Mouse (Mus musculus) embryonic facial prominence, embryonic 13.5 days (tissue): ENCODE measurements around the gene Tle1. TPM values are rescaled to one million over a fixed set of nuclear protein-coding genes. Genes with fewer than 3 reads are reported as not detected.

Experiments
- ATAC-seq: fragments of 200-750 bp; cut with Nextera tagmentation; 2 replicates; pipeline ENCODE4 v1.8.0; 2017; ENCODE audit warnings: low read depth; ENCODE audit not compliant: insufficient number of reproducible peaks, insufficient read depth, low FRiP score, low TSS enrichment
- H3K27ac ChIP-seq: fragments of 300-500 bp; sonication (generic); 2 replicates; pipeline ENCODE4 v1.5.1; 2015; ENCODE audit warnings: moderate library complexity, mild to moderate bottlenecking, inconsistent platforms
- H3K27me3 ChIP-seq: fragments of 300-500 bp; sonication (generic); 2 replicates; pipeline ENCODE4 v1.6.1; 2015; ENCODE audit warnings: mild to moderate bottlenecking, inconsistent platforms
- H3K36me3 ChIP-seq: fragments of 300-500 bp; sonication (generic); 2 replicates; pipeline ENCODE4 v1.6.1; 2015; ENCODE audit warnings: mild to moderate bottlenecking, inconsistent platforms
- H3K4me1 ChIP-seq: fragments of 300-500 bp; sonication (generic); 2 replicates; pipeline ENCODE4 v1.6.1; 2015; ENCODE audit warnings: inconsistent platforms
- H3K4me2 ChIP-seq: fragments of 300-500 bp; sonication (generic); 2 replicates; pipeline ENCODE4 v1.6.1; 2015; ENCODE audit warnings: moderate library complexity, mild to moderate bottlenecking, inconsistent platforms
- H3K4me3 ChIP-seq: fragments of 300-500 bp; sonication (generic); 2 replicates; pipeline ENCODE4 v1.5.1; 2015; ENCODE audit warnings: mild to moderate bottlenecking, inconsistent platforms
- H3K9ac ChIP-seq: fragments of 300-500 bp; sonication (generic); 2 replicates; pipeline ENCODE4 v1.6.1; 2015; ENCODE audit warnings: mild to moderate bottlenecking, inconsistent platforms
- H3K9me3 ChIP-seq: fragments of 300-500 bp; sonication (generic); 2 replicates; pipeline ENCODE4 v1.6.1; 2016; ENCODE audit warnings: inconsistent platforms
- WGBS: fragments of 180-500 bp; shearing (Covaris S2); methylation state at CpG from one replicate; pipeline ENCODE4 v1.1.7; 2015; ENCODE audit warnings: mixed read lengths; 5-methylcytosine and 5-hydroxymethylcytosine counted together
- polyA plus RNA-seq: library from polyadenylated mRNA; unstranded; fragments of >200 nt; fragmentation: Nextera tagmentation; extraction: Ambion mirVana; gene quantifications from 2 replicates; pipeline ENCODE4 v1.2.1, GENCODE M21; 2015

Tle1 gene
- polyA plus RNA-seq, 1 experiment from 2014 or later, result 36.7 TPM

DNA sequence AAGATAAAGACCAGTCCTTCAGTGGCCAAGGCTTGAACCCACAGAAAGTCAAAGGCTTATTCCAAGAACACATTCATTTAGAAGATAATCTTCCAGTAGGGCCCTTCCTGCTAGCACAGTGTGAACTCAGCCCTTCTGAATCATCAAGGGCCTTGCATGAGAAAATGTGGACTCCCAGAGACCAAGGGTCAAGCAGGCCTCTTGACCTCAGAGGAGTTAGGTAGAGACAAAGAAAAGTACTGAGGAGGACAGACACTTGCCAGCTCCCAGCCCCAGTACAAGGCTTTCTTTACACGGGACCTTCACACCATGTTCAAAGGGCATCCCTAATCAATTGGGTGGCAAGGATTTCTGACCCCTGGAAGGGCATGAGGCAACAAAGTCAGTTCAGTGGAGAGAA lies 77.9 kb downstream of the Tle1 start:
- Histone ChIP-seq H3K4me2 (no peak overlapping the region), H3K4me3 (no peak overlapping the region), H3K9ac (no peak overlapping the region), H3K27ac (no peak overlapping the region), H3K36me3 (peaks cover 74% of the 10 kb centered on the region), H3K27me3 (no peaks in the 10 kb centered on the region), H3K4me1 (no peaks in the 10 kb centered on the region), H3K9me3 (no peaks in the 10 kb centered on the region)
- WGBS, result 22% methylated on average over 1 of the region's 1 CpGs
- ATAC-seq, result no peak

GRCm38 (mm10) chr4:72122343-72122742 lies 78.4 kb downstream of the Tle1 start:
- Histone ChIP-seq H3K4me1 (no peaks in the 10 kb centered on the region), H3K4me3 (no peak overlapping the region), H3K4me2 (no peak overlapping the region), H3K27me3 (no peaks in the 10 kb centered on the region), H3K27ac (no peak overlapping the region), H3K9me3 (no peaks in the 10 kb centered on the region), H3K9ac (no peak overlapping the region), H3K36me3 (peaks cover 77% of the 10 kb centered on the region)
- ATAC-seq, result no peak
- 45% methylated on average over 2 of the region's 2 CpGs for WGBS

DNA sequence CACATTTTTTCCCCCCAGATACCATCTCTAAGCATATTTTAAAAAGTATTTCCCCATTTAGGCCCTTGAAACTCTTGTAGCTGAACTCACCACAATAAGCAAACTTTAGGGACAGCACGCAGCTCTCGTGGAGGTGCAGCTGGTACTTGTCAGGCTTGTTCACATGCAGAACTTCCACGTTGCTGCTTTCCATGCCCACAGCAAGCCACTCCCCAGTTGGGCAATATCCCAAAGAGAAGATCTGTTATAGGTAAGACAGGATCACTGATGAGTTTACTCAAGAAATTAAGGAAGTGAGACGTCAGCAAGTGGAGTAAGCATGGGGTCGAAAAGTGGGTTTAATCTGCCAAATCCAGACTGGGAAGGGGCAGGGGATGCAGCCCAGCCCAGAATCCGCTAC lies 80.7 kb downstream of the Tle1 start:
- Histone ChIP-seq H3K36me3 (peaks cover 79% of the 10 kb centered on the region), H3K4me3 (no peak overlapping the region), H3K27ac (no peak overlapping the region), H3K9ac (no peak overlapping the region), H3K4me1 (no peaks in the 10 kb centered on the region), H3K27me3 (no peaks in the 10 kb centered on the region), H3K9me3 (no peaks in the 10 kb centered on the region), H3K4me2 (no peak overlapping the region)
- no peak for ATAC-seq
- WGBS, result 86% methylated on average over 6 of the region's 6 CpGs

DNA sequence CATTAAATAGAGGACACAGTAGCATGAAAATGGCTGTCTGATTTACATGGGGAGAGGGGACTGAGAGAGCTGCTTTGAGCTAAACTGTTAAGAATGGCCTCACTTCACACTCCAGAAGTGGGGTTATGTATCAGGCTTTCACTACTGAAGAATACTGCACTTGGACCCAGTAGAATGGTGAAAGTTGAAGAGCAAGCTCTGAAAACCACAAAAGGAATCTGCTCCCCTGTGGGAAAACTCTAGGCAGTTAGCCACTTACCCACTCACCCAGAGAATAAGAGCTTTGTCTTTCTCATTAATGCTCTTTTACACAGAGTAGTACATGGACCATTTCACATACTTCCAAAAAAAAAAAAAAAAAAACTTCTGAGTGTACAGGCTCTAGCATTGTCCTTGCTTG lies 95.0 kb downstream of the Tle1 start:
- Histone ChIP-seq H3K27ac (no peak overlapping the region), H3K4me1 (no peaks in the 10 kb centered on the region), H3K9ac (no peak overlapping the region), H3K27me3 (no peaks in the 10 kb centered on the region), H3K9me3 (0 out of 2 replicates have a peak, but pooled peaks cover 3% of the 10 kb centered on the region), H3K4me2 (no peak overlapping the region), H3K4me3 (no peak overlapping the region), H3K36me3 (peaks cover 21% of the 10 kb centered on the region; the same call in 1 of the 2 replicates)
- ATAC-seq, result no peak

GRCm38 (mm10) chr4:72104186-72104585 lies 96.5 kb downstream of the Tle1 start:
- 0 out of 2 replicates have a peak, but pooled peaks cover 3% of the 10 kb centered on the region for H3K9me3 ChIP-seq
- no peaks in the 10 kb centered on the region for H3K27me3 ChIP-seq
- H3K4me1 ChIP-seq, result no peaks in the 10 kb centered on the region
- peaks cover 17% of the 10 kb centered on the region; the same call in 1 of the 2 replicates for H3K36me3 ChIP-seq
- no peak overlapping the region for H3K4me2 ChIP-seq
- H3K4me3 ChIP-seq, result no peak overlapping the region
- no peak for ATAC-seq
- no peak overlapping the region for H3K27ac ChIP-seq
- H3K9ac ChIP-seq, result no peak overlapping the region

DNA sequence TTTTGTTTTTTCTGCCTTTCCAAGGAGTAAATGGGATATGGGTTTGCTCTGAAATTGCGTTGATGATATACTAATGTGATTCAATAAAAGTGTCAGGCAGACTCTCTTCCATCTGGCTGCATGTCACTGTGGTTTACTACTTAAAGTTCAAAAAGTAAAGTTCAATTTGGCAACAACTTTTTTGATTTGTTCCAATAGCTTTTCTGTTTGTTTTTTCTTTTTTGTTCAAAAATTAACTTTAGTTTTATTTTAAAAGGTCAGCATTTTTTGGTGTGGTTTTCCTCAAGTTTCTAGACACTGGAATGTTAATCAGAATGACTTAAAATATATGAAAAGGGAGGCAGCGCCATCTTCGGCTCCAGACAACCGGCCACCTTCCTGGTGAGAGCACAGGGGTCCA lies 112.9 kb downstream of the Tle1 start:
- 85% methylated on average over 4 of the region's 4 CpGs for WGBS
- H3K4me1 ChIP-seq, result no peaks in the 10 kb centered on the region
- H3K27me3 ChIP-seq, result no peaks in the 10 kb centered on the region
- no peak overlapping the region for H3K4me3 ChIP-seq
- no peak overlapping the region for H3K9ac ChIP-seq
- no peaks in the 10 kb centered on the region for H3K36me3 ChIP-seq
- H3K27ac ChIP-seq, result no peak overlapping the region
- no peak overlapping the region for H3K4me2 ChIP-seq
- no peak for ATAC-seq
- no peaks in the 10 kb centered on the region for H3K9me3 ChIP-seq

- no peak for ATAC-seq
- Histone ChIP-seq H3K36me3 (no peaks in the 10 kb centered on the region), H3K27me3 (no peaks in the 10 kb centered on the region), H3K4me1 (no peaks in the 10 kb centered on the region), H3K4me2 (no peak overlapping the region), H3K9ac (no peak overlapping the region), H3K9me3 (no peaks in the 10 kb centered on the region), H3K4me3 (no peak overlapping the region), H3K27ac (no peak overlapping the region)
- 21% methylated on average over 5 of the region's 5 CpGs for WGBS
Measured at GRCm38 (mm10) chr4:72069111-72069534, 131.6 kb downstream of the Tle1 start.

GRCm38 (mm10) chr4:72067937-72068336 lies 132.8 kb downstream of the Tle1 start:
- H3K9me3 ChIP-seq, result no peaks in the 10 kb centered on the region
- ATAC-seq, result no peak
- no peak overlapping the region for H3K4me3 ChIP-seq
- H3K9ac ChIP-seq, result no peak overlapping the region
- H3K4me1 ChIP-seq, result no peaks in the 10 kb centered on the region
- 66% methylated on average over 3 of the region's 3 CpGs for WGBS
- H3K27me3 ChIP-seq, result no peaks in the 10 kb centered on the region
- H3K4me2 ChIP-seq, result no peak overlapping the region
- H3K36me3 ChIP-seq, result no peaks in the 10 kb centered on the region
- H3K27ac ChIP-seq, result no peak overlapping the region
